Mouse (Mus musculus) MEL-GATA-1-ER (cell line): Measurements from ENCODE around the gene Heatr5b.
A peak's percentile ranks its signal among the peaks of the same experiment; 100 is the strongest.
"Not testable (repeated sequence)": the region's sequence is repeated elsewhere in the genome, so short reads cannot be mapped to it uniquely, and the experiment has no call there.

Source experiments
- DNase-seq: peaks from one replicate; pipeline ENCODE4 v3.0.0-alpha.2; 2012; ENCODE audit warnings: low read depth; ENCODE audit errors: extremely low read depth

Heatr5b gene

GRCm38 (mm10) chr17:78834856-78835835, at the start of gene Heatr5b, which contains the start of gene Gpatch11:
Gene Heatr5b, minus strand, starts transcription at chr17:78835364.
Gene Gpatch11, plus strand, starts transcription at chr17:78835567.
- DNase-seq, result peak; percentile 88

GRCm38 (mm10) chr17:78883291-78883690, 48.1 kb upstream of the Heatr5b start:
- DNase-seq, result no peak

GRCm38 (mm10) chr17:78882401-78883112, 47.4 kb upstream of the Heatr5b start, which contains the start of gene Eif2ak2:
Gene Eif2ak2, minus strand, starts transcription at chr17:78882573.
- peak; percentile 57 for DNase-seq

GRCm38 (mm10) chr17:78881878-78882304, 46.7 kb upstream of the Heatr5b start:
- DNase-seq, result peak; percentile 47

GRCm38 (mm10) chr17:78873886-78874285, 38.7 kb upstream of the Heatr5b start:
- no peak for DNase-seq

- DNase-seq, result no peak
Observed at GRCm38 (mm10) chr17:78856243-78856642, 21.1 kb upstream of the Heatr5b start.

- no peak for DNase-seq
Observed at GRCm38 (mm10) chr17:78842271-78842928, 7.2 kb upstream of the Heatr5b start.

GRCm38 (mm10) chr17:78836056-78836455, 892 bp upstream of the Heatr5b start:
- peak; percentile 12 for DNase-seq

- DNase-seq, result no peak
Observed at GRCm38 (mm10) chr17:78824346-78824745, 10.8 kb downstream of the Heatr5b start.

GRCm38 (mm10) chr17:78809582-78809981, 25.6 kb downstream of the Heatr5b start:
- no peak for DNase-seq

GRCm38 (mm10) chr17:78809019-78809418, 26.1 kb downstream of the Heatr5b start:
- DNase-seq, result peak; percentile 26

GRCm38 (mm10) chr17:78797222-78797621, 37.9 kb downstream of the Heatr5b start:
- no peak for DNase-seq

- DNase-seq, result no peak
Observed at GRCm38 (mm10) chr17:78794390-78794789, 40.8 kb downstream of the Heatr5b start.

GRCm38 (mm10) chr17:78792122-78792521, 43.0 kb downstream of the Heatr5b start:
- no peak for DNase-seq

GRCm38 (mm10) chr17:78791690-78792070, 43.5 kb downstream of the Heatr5b start:
- no peak for DNase-seq

- no peak for DNase-seq
Observed at GRCm38 (mm10) chr17:78791068-78791689, 44.0 kb downstream of the Heatr5b start.

- not testable (repeated sequence) for DNase-seq
Observed at GRCm38 (mm10) chr17:78788273-78788672, 46.9 kb downstream of the Heatr5b start.

- no peak for DNase-seq
Observed at GRCm38 (mm10) chr17:78778765-78779164, 56.4 kb downstream of the Heatr5b start.

GRCm38 (mm10) chr17:78772317-78772716, 62.8 kb downstream of the Heatr5b start:
- no peak for DNase-seq

- no peak for DNase-seq
Observed at GRCm38 (mm10) chr17:78770932-78771331, 64.2 kb downstream of the Heatr5b start.

GRCm38 (mm10) chr17:78769341-78769740, 65.8 kb downstream of the Heatr5b start:
- no peak for DNase-seq
